Mouse (Mus musculus): ENCODE data around the gene Cfap52.

The Cfap52 gene

DNA sequence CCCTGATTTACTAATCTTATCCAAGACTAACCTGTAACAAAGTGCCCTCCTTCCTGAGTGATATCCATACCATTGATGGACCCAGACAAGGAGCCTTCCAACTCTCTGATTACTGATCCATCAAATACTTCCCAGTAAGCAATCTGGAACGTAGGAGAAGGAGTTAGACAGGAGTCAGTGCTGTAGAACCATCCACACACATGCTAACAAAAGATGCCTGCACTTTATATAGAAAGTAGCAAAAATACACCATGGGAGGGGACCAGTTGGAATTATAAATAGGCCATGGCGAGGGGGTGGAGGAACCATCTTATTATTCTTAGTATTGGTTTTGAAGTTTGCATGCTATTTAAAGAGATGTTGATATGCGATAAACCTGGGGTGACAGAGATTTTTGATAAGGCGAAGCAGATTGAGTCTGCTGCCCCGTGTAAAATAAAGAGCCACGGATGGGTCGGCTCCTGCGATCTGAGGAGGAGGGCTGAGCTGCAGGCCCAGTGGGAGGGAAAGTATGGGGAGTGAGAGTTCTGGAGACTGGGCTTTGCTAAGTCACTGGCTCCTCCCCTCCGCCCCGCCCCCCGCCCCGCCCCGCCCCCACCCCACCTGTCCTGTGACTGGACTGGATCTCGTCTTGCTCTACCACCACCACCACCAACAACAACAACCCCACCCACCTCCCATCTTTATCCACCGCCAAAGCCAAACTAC is 38.9 kb downstream of the Cfap52 start:
- no peak for DNase-seq (ENCODE audit: low spot score in 2 of 2)

DNA sequence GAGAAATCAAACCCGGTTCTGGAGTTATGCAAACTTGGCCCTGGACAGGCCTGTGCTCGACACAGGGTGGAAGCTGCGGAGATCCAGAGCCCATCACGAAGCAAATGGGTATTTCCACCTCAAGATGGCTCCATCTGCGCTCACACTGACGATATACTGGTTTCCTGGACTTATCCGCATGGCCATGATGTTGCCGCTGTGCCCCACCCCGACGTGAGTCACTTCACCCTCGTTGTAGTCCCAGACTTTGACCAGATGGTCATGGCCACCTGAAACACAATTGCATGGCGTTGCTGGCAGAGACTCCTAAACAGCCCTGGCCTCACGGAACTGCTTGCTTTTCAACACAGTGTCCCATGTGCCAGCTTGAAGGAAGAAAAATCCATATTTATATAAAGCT is 40.5 kb downstream of the Cfap52 start:
- DNase-seq (ENCODE audit: low spot score in 2 of 2): no peak

DNA sequence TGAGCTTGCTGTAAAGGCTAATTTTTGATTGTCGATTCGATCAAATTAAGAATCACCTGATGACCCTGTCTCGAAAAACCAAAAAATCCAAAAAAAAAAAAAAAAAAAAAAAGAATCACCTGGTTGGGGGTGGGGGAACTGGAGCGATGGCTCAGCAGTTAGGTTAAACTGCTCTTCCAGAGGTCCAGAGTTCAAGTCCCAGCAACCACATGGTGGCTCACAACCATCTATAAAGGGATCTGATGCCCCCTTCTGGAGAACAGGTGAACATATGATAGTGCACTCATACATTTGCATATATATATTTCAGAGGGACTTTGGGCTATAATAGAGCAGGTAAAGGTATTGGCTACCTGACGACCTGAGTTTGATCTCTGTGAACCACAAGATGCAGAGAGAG is 41.7 kb downstream of the Cfap52 start:
- DNase-seq (ENCODE audit: low spot score in 2 of 2): no peak

GRCm38 (mm10) chr11:67922755-67923125 is 42.7 kb downstream of the Cfap52 start:
- DNase-seq (ENCODE audit: low spot score in 2 of 2): peak in 1 of 2 experiments; percentile 59

DNA sequence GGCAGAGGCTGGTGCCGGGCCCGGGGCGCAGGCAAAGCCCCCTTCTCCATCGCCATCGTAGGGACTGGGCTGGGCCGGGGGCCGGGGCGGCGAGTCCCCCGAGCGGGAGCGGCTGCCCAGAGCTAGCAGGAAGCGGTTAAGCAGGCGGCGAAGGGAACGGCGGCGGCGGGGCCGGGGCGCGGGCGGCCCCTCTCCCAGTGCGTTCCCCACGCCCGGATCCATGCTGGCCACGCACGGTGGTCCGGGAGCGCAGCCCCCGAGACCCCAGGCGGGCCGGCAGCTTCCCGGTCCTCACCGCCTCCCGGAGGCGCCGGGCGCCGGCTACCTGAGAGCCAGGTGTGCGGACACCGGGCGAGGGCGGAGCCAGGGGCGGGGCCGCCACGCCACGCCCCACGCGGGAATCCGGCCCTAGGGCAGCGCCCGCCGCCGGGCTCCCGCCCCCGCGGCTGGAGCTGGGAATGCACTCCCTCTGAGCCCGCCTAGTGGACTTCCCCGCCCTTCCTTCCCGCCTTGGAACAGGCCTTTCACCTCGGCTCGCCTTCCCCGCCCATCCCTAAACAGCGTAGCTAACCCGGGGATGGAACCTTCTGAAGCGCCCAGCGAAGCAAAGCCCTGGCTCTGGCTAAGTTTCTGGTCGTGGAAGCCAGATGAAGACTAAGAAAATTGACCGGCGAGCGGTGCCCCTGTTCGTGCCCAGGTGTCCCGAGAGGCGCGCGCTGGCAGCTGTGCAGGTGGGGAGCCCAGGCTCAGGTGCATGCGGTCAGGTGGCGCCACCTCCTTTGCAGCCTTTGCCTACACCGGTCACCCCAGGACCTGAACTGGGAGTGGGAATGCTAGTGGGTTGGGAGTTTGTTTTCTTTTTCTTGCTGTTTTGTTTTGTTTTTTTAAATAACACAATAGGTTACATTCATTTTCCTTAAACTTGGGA is 43.4 kb downstream of the Cfap52 start, which contains the start of gene Usp43:
Usp43 (minus strand) TSS at position 327 of the 928 bp plus-strand sequence.
- DNase-seq (ENCODE audit: low spot score in 2 of 2): peak in 1 of 2 experiments; percentile 8

DNA sequence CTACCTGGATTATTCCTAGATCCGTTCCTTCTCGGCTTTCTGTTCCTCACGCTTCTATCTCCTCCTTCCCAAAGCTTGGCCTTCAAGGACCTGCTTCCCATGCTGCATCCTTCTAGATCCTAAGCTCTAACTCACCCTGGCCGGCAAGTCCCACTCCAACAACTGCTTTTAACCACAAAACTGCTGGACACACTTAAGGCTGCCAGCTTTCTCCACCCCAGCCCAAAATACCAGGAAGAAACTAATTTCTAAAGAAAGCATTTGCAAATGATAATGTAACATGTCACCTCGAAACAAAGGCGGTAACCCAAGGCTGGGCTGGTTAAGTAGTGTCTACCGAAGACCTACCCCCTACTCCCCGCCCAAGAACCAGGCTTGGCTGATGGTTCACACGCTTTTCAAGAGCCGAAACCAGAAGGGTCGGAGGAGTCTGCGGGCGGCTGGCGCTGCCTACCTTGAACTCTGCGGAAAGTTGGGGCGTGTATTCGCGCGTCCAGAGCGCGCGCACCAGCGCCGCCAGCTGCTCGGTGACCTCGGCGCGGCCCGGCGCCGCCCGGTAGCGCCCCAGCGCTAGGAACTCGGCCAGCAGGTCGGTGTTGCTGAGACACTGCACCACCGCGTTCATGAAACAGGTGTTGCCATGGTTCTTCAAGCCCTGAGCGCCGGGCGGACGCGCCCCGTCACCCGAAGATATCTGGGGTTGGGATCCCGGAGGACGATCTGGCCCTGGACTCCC is 44.2 kb downstream of the Cfap52 start:
- DNase-seq (ENCODE audit: low spot score in 2 of 2): peak in 1 of 2 experiments; percentile 14

DNA sequence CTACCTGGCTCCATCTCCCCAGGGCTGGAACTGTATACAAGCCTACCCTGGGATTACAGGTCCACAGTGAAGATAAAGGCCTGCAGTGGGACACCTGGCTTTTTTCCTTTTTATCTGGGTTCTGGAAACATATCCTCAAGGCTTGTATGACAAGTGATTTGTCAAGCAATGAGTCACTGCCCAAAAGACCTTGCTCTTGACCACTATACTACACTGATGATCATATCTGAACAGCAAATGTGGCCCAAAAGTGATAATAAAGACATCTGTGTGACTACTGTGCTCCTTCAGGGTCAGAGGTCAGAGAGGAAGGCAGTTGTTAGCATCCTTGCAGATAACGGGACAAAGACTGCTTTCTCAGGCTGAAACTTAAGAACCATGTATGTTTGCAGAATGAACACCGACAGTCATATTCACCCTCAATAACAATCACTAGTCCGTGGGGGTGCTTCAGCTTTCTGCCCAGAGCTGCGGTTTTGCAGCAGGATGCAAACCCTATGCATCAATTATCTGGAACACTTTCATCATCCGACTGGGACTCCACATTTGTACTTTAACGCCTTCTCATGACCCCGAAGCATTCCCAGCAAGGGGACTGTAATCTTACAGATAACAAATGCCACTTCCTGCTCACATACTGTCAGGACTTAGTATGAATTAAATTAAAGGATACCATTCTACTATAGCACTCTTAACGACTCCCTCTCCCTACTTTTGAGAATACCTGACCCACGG is 45.1 kb downstream of the Cfap52 start:
- no peak for DNase-seq (ENCODE audit: low spot score in 2 of 2)

GRCm38 (mm10) chr11:67919593-67919992 is 45.9 kb downstream of the Cfap52 start:
- no peak for DNase-seq (ENCODE audit: low spot score in 2 of 2)

DNA sequence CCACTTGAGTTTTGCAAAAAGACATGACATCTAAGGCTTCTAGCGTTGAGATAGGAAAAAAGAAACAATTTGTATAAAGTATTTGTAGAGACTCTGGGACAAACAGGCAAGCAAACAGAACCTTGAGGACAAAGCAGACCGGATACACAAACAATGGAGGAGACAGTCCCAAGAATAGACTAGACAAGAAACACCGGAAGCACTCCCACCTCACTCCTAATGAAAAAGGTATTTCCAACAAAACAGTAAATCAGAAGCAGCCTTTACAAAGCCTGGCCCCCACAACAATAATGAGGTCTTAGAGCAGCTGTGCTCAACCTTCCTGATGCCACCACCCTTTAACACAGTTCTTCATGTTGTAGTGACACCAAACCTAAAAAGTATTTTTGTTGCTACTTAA is 48.3 kb downstream of the Cfap52 start:
- DNase-seq (ENCODE audit: low spot score in 2 of 2): no peak

GRCm38 (mm10) chr11:67911074-67911473 is 54.4 kb downstream of the Cfap52 start:
- DNase-seq (ENCODE audit: low spot score in 2 of 2): no peak

GRCm38 (mm10) chr11:67903756-67904155 is 61.7 kb downstream of the Cfap52 start:
- no peak for DNase-seq (ENCODE audit: low spot score in 2 of 2)

DNA sequence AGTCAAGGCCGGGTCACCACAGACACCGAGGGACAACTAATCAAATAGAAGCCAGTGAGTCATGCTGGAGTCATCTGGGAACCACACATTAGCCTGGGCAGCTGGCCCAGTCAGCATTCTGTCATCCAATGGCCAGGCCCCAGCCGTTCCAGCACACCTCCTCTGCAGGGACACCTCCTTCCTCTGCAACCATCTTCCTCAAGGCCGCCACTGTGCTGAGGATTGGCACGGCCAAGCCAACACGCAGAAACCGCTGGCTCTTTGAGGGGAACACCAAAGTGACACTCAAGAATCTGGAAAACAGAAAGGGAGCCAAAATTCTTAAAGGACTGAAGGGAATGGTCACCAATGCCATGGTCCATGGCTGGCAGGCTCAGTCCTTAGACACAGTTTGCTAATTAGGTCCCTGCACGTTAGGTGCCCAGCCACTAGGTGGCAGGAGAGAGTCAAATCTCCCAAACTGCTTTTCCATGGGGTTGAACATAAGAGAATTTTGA is 68.3 kb downstream of the Cfap52 start:
- DNase-seq (ENCODE audit: low spot score in 2 of 2): peak in 1 of 2 experiments; percentile 60

DNA sequence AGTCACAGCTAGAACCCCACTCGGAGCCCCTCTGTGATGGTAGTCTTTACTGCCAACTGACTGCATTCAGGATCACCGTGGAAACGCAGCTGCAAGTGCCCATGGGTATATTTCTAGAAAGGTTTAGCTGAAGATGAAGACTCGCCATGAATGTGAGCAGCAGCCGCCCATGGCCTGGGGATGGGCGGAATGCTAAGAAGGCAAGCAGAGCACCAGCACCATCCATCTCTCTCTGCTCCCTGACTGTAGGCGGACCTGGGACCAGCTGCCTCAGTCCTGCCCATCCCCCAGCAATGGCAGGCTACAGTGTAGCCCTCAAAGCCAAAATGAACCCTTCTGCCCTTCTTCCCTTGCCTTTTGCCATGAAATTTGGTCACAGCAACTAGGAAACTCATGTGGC is 69.8 kb downstream of the Cfap52 start:
- no peak for DNase-seq (ENCODE audit: low spot score in 2 of 2)

- no peak for DNase-seq (ENCODE audit: low spot score in 2 of 2)
Measured at GRCm38 (mm10) chr11:67888521-67888920, 76.9 kb downstream of the Cfap52 start.

DNA sequence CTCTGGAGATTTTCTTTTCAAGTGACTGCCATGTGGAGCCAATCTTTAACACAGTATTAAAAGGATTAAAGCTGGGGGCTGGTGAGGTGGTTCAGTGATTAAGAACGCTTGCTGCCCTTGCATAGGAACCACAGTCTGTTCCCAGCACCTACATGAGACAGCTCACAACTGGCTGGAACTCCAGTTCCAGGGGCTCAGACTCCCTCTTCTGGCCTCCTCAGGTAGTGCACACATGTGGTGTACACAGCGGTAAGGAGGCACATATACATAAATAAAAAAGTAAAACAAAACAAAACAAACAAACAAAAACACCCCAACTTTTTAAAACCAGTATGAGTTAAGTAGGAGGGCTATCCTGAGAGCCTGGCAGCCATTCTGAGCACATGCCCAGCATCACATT is 79.5 kb downstream of the Cfap52 start:
- no peak for DNase-seq (ENCODE audit: low spot score in 2 of 2)

All from cerebellum, postnatal 4 days (tissue).